Mouse (Mus musculus) layer of hippocampus, adult 9-11 months (tissue): Measurements from ENCODE around the gene Reg1.
"Not testable (repeated sequence)": the region's sequence is repeated elsewhere in the genome, so short reads cannot be mapped to it uniquely, and the experiment has no call there.

Experiments
- DNase-seq: peaks from one replicate; pipeline ENCODE4 v3.0.0; 2022

Gene Reg1

GRCm38 (mm10) chr6:78422411-78422810 is at the start of gene Reg1:
Gene Reg1, plus strand, starts transcription at chr6:78422711.
- DNase-seq, result not testable (repeated sequence)

- no peak for DNase-seq
Measured at GRCm38 (mm10) chr6:78378765-78379164, 43.7 kb upstream of the Reg1 start, which contains the start of gene Reg3d. Gene Reg3d, minus strand, starts transcription at chr6:78378865.

- no peak for DNase-seq
Measured at GRCm38 (mm10) chr6:78380409-78380808, 42.1 kb upstream of the Reg1 start, which contains the start of gene Reg3a. Gene Reg3a, plus strand, starts transcription at chr6:78380709.

- no peak for DNase-seq
Measured at GRCm38 (mm10) chr6:78385609-78386008, 36.9 kb upstream of the Reg1 start.

GRCm38 (mm10) chr6:78395323-78395722 is 27.2 kb upstream of the Reg1 start, which contains the start of gene Reg2:
Gene Reg2, plus strand, starts transcription at chr6:78395623.
- not testable (repeated sequence) for DNase-seq

GRCm38 (mm10) chr6:78425497-78425896 is 3.0 kb downstream of the Reg1 start:
- no peak for DNase-seq

- DNase-seq, result no peak
Measured at GRCm38 (mm10) chr6:78447202-78447601, 24.7 kb downstream of the Reg1 start.

- DNase-seq, result no peak
Measured at GRCm38 (mm10) chr6:78448409-78448808, 25.9 kb downstream of the Reg1 start.

GRCm38 (mm10) chr6:78452804-78453203 is 30.3 kb downstream of the Reg1 start:
- no peak for DNase-seq

GRCm38 (mm10) chr6:78460191-78460825 is 37.8 kb downstream of the Reg1 start:
- DNase-seq, result peak; percentile 82

GRCm38 (mm10) chr6:78462360-78462759 is 39.8 kb downstream of the Reg1 start:
- DNase-seq, result no peak

GRCm38 (mm10) chr6:78463266-78463665 is 40.8 kb downstream of the Reg1 start:
- DNase-seq, result no peak

GRCm38 (mm10) chr6:78468772-78469171 is 46.3 kb downstream of the Reg1 start, which contains the start of gene Reg3g:
Gene Reg3g, minus strand, starts transcription at chr6:78468872.
- no peak for DNase-seq

- DNase-seq, result no peak
Measured at GRCm38 (mm10) chr6:78469287-78469686, 46.8 kb downstream of the Reg1 start.
